Mouse (Mus musculus): Measurements from ENCODE around the gene Gm11563. TPM values are rescaled to one million over a fixed set of nuclear protein-coding genes. Genes with fewer than 3 reads are reported as not detected.
"Not testable (repeated sequence)": the region's sequence is repeated elsewhere in the genome, so short reads cannot be mapped to it uniquely, and the experiment has no call there.

The Gm11563 gene
- total RNA-seq (2014; rRNA removed) (not detected in 2 replicates), polyA plus RNA-seq (2015; fragmentation: Nextera tagmentation; extraction: Ambion mirVana) (not detected in 2 replicates)

- not testable (repeated sequence) for H3K9ac ChIP-seq (replicated peaks; ENCODE audit: low read length, poor library complexity, severe bottlenecking); H3K27ac ChIP-seq (ENCODE audit: low read depth, low read length); H3K36me3 ChIP-seq (ENCODE audit: insufficient read depth, low read length); DNase-seq (ENCODE audit: low spot score); H3K4me2 ChIP-seq (ENCODE audit: low read depth, low read length, poor library complexity, severe bottlenecking); H3K4me1 ChIP-seq (ENCODE audit: insufficient read depth, low read length); H3K27me3 ChIP-seq (ENCODE audit: insufficient read depth, low read length); ATAC-seq (ENCODE audit: low FRiP score); H3K9me3 ChIP-seq (ENCODE audit: low read length); H3K4me3 ChIP-seq (ENCODE audit: low read depth, low read length)
- 67% methylated on average over 10 of the region's 10 CpGs for WGBS
These were observed at the start of gene Gm11563 for GRCm38 (mm10) chr11:99658467-99659010. TSS of gene Gm11563 (minus strand) at chr11:99658960.

- Histone ChIP-seq H3K27ac (ENCODE audit: low read depth, low read length) (no peak within 1 kb of the TSS), H3K4me2 (ENCODE audit: low read depth, low read length, poor library complexity, severe bottlenecking) (no peak within 1 kb of the TSS), H3K27me3 (ENCODE audit: insufficient read depth, low read length) (no peaks in the 10 kb centered on the region), H3K36me3 (ENCODE audit: insufficient read depth, low read length) (no peaks in the 10 kb centered on the region), H3K4me3 (ENCODE audit: low read depth, low read length) (no peak within 1 kb of the TSS), H3K4me1 (ENCODE audit: insufficient read depth, low read length) (no peaks in the 10 kb centered on the region), H3K9me3 (ENCODE audit: low read length) (no peaks in the 10 kb centered on the region), H3K9ac (replicated peaks; ENCODE audit: low read length, poor library complexity, severe bottlenecking) (no peak within 1 kb of the TSS)
- no peak for ATAC-seq (ENCODE audit: low FRiP score)
- 92% methylated on average over 1 of the region's 1 CpGs for WGBS
- no peak for TF ChIP-seq CTCF (IDR thresholded peaks at IDR 0.05)
- no peak for DNase-seq (ENCODE audit: low spot score)
These were observed 31.7 kb upstream of the Gm11563 start, which contains the start of gene Gm14190 for GRCm38 (mm10) chr11:99690463-99690862. TSS of gene Gm14190 (minus strand) at chr11:99690740.

GRCm38 (mm10) chr11:99685235-99685634, 26.5 kb upstream of the Gm11563 start:
- not testable (repeated sequence) for H3K4me3 ChIP-seq (ENCODE audit: low read depth, low read length); H3K4me1 ChIP-seq (ENCODE audit: insufficient read depth, low read length); H3K36me3 ChIP-seq (ENCODE audit: insufficient read depth, low read length); H3K9ac ChIP-seq (replicated peaks; ENCODE audit: low read length, poor library complexity, severe bottlenecking); H3K27me3 ChIP-seq (ENCODE audit: insufficient read depth, low read length); H3K9me3 ChIP-seq (ENCODE audit: low read length); DNase-seq (ENCODE audit: low spot score); ATAC-seq (ENCODE audit: low FRiP score); H3K27ac ChIP-seq (ENCODE audit: low read depth, low read length); H3K4me2 ChIP-seq (ENCODE audit: low read depth, low read length, poor library complexity, severe bottlenecking)
- 89% methylated on average over 1 of the region's 1 CpGs for WGBS

- H3K9me3 ChIP-seq (ENCODE audit: low read length): no peaks in the 10 kb centered on the region
- H3K4me2 ChIP-seq (ENCODE audit: low read depth, low read length, poor library complexity, severe bottlenecking): no peak overlapping the region
- no peaks in the 10 kb centered on the region for H3K27me3 ChIP-seq (ENCODE audit: insufficient read depth, low read length)
- WGBS: 77% methylated on average over 2 of the region's 2 CpGs
- H3K4me1 ChIP-seq (ENCODE audit: insufficient read depth, low read length): no peaks in the 10 kb centered on the region
- H3K27ac ChIP-seq (ENCODE audit: low read depth, low read length): no peak overlapping the region
- no peak for TF ChIP-seq CTCF (IDR thresholded peaks at IDR 0.05)
- no peak overlapping the region for H3K4me3 ChIP-seq (ENCODE audit: low read depth, low read length)
- DNase-seq (ENCODE audit: low spot score): no peak
- no peaks in the 10 kb centered on the region for H3K36me3 ChIP-seq (ENCODE audit: insufficient read depth, low read length)
- no peak for ATAC-seq (ENCODE audit: low FRiP score)
- no peak overlapping the region for H3K9ac ChIP-seq (replicated peaks; ENCODE audit: low read length, poor library complexity, severe bottlenecking)
These were observed 24.7 kb upstream of the Gm11563 start for GRCm38 (mm10) chr11:99683481-99683880.

- DNase-seq (ENCODE audit: low spot score): no peak
- Histone ChIP-seq H3K4me3 (ENCODE audit: low read depth, low read length) (no peak within 1 kb of the TSS), H3K9ac (replicated peaks; ENCODE audit: low read length, poor library complexity, severe bottlenecking) (no peak within 1 kb of the TSS), H3K4me2 (ENCODE audit: low read depth, low read length, poor library complexity, severe bottlenecking) (no peak within 1 kb of the TSS), H3K27ac (ENCODE audit: low read depth, low read length) (no peak within 1 kb of the TSS), H3K27me3 (ENCODE audit: insufficient read depth, low read length) (no peaks in the 10 kb centered on the region), H3K36me3 (ENCODE audit: insufficient read depth, low read length) (no peaks in the 10 kb centered on the region), H3K4me1 (ENCODE audit: insufficient read depth, low read length) (no peaks in the 10 kb centered on the region), H3K9me3 (ENCODE audit: low read length) (no peaks in the 10 kb centered on the region)
- no peak for TF ChIP-seq CTCF (IDR thresholded peaks at IDR 0.05)
- ATAC-seq (ENCODE audit: low FRiP score): no peak
These were observed 7.1 kb upstream of the Gm11563 start, which contains the start of gene Krtap4-6 for GRCm38 (mm10) chr11:99665860-99666259. TSS of gene Krtap4-6 (minus strand) at chr11:99665960.

- no peak overlapping the region for H3K4me2 ChIP-seq (ENCODE audit: low read depth, low read length, poor library complexity, severe bottlenecking)
- no peak overlapping the region for H3K27ac ChIP-seq (ENCODE audit: low read depth, low read length)
- no peaks in the 10 kb centered on the region for H3K36me3 ChIP-seq (ENCODE audit: insufficient read depth, low read length)
- H3K9ac ChIP-seq (replicated peaks; ENCODE audit: low read length, poor library complexity, severe bottlenecking): no peak overlapping the region
- H3K27me3 ChIP-seq (ENCODE audit: insufficient read depth, low read length): no peaks in the 10 kb centered on the region
- H3K9me3 ChIP-seq (ENCODE audit: low read length): no peaks in the 10 kb centered on the region
- WGBS: 86% methylated on average over 10 of the region's 10 CpGs
- ATAC-seq (ENCODE audit: low FRiP score): no peak
- TF ChIP-seq CTCF (IDR thresholded peaks at IDR 0.05): no peak
- no peak overlapping the region for H3K4me3 ChIP-seq (ENCODE audit: low read depth, low read length)
- DNase-seq (ENCODE audit: low spot score): no peak
- no peaks in the 10 kb centered on the region for H3K4me1 ChIP-seq (ENCODE audit: insufficient read depth, low read length)
These were observed 4.0 kb upstream of the Gm11563 start for GRCm38 (mm10) chr11:99662802-99663201.
